Mouse (Mus musculus) C2C12 (cell line): ENCODE results near the gene Gja8. TPM values are rescaled to one million over a fixed set of nuclear protein-coding genes. Genes with fewer than 3 reads are reported as not detected.

ENCODE experiments used
- H3K27me3 ChIP-seq: one replicate; pipeline ENCODE4 v1.6.1; 2011; ENCODE audit not compliant: control insufficient read depth, insufficient read depth, insufficient read length
- H3K36me3 ChIP-seq: one replicate; pipeline ENCODE4 v1.6.1; 2011; ENCODE audit not compliant: control insufficient read depth, insufficient read depth
- H3K4me3 ChIP-seq: one replicate; pipeline ENCODE4 v1.5.1; 2011; ENCODE audit warnings: mild to moderate bottlenecking, control low read depth; ENCODE audit not compliant: poor library complexity, insufficient read depth, severe bottlenecking
- H3K79me2 ChIP-seq: one replicate; pipeline ENCODE4 v1.6.1; 2011; ENCODE audit not compliant: control insufficient read depth, insufficient read depth
- H3K79me3 ChIP-seq: one replicate; pipeline ENCODE4 v1.6.1; 2011; ENCODE audit warnings: low read depth, control low read depth
- H3ac ChIP-seq: one replicate; pipeline ENCODE3; 2011; ENCODE audit warnings: low read depth; ENCODE audit not compliant: control insufficient read depth, insufficient read length
- CEBPB ChIP-seq: IDR thresholded peaks from one replicate; pipeline ENCODE4 v1.6.1; 2011; ENCODE audit warnings: low read depth, mild to moderate bottlenecking, control low read depth, moderate library complexity
- CTCF ChIP-seq: IDR thresholded peaks from one replicate; pipeline ENCODE4 v1.5.1; 2011; ENCODE audit not compliant: control insufficient read depth, insufficient read depth, insufficient read length
- FOSL1 ChIP-seq: IDR thresholded peaks from one replicate; pipeline ENCODE4 v1.8.0; 2011; ENCODE audit warnings: mild to moderate bottlenecking, low read length; ENCODE audit not compliant: poor library complexity, insufficient read depth, severe bottlenecking
- MAX ChIP-seq: IDR thresholded peaks from one replicate; pipeline ENCODE4 v1.6.1; 2011; ENCODE audit warnings: mild to moderate bottlenecking, control low read depth
- MYOD1 ChIP-seq: IDR thresholded peaks from one replicate; pipeline ENCODE4 v1.6.1; 2011; ENCODE audit warnings: low read depth; ENCODE audit not compliant: control insufficient read depth, insufficient read length
- MYOG ChIP-seq: IDR thresholded peaks from one replicate; pipeline ENCODE4 v1.6.1; 2011; ENCODE audit not compliant: control insufficient read depth, insufficient read length; ENCODE audit errors: extremely low read depth
- USF1 ChIP-seq: IDR thresholded peaks from one replicate; pipeline ENCODE4 v1.6.1; 2011; ENCODE audit warnings: low read depth, mild to moderate bottlenecking, control low read depth, moderate library complexity
- polyA plus RNA-seq: library from polyadenylated mRNA; unstranded; fragments of >200 nt; fragmentation: generic; extraction: Trizol; gene quantifications from one replicate; pipeline ENCODE4 v1.2.1, GENCODE M21; 2012; ENCODE audit warnings: missing spikeins

The Gja8 gene
- polyA plus RNA-seq, 1 experiment: not detected

- peaks cover 40% of the 10 kb centered on the region for H3K36me3 ChIP-seq
- TF ChIP-seq FOSL1 (no peak), USF1 (no peak), CEBPB (no peak), CTCF (no peak), MYOD1 (no peak), MYOG (no peak), MAX (no peak)
- no peaks in the 10 kb centered on the region for H3K79me2 ChIP-seq
- H3K4me3 ChIP-seq: no peak overlapping the region
- no peaks in the 10 kb centered on the region for H3K79me3 ChIP-seq
- no peaks in the 10 kb centered on the region for H3K27me3 ChIP-seq
- no peak overlapping the region for H3ac ChIP-seq
Measured at GRCm38 (mm10) chr3:96871070-96871469, 54.8 kb downstream of the Gja8 start.

GRCm38 (mm10) chr3:96870270-96870669, 55.5 kb downstream of the Gja8 start:
- H3K79me3 ChIP-seq: no peaks in the 10 kb centered on the region
- no peak overlapping the region for H3K4me3 ChIP-seq
- H3ac ChIP-seq: no peak overlapping the region
- no peaks in the 10 kb centered on the region for H3K27me3 ChIP-seq
- no peaks in the 10 kb centered on the region for H3K79me2 ChIP-seq
- H3K36me3 ChIP-seq: peaks cover 40% of the 10 kb centered on the region
- TF ChIP-seq CTCF: no peak
- TF ChIP-seq MYOG: no peak
- TF ChIP-seq FOSL1: no peak
- no peak for TF ChIP-seq MYOD1
- TF ChIP-seq CEBPB: no peak
- TF ChIP-seq MAX: no peak
- no peak for TF ChIP-seq USF1

- H3K79me3 ChIP-seq: no peaks in the 10 kb centered on the region
- H3K79me2 ChIP-seq: no peaks in the 10 kb centered on the region
- H3K27me3 ChIP-seq: no peaks in the 10 kb centered on the region
- H3K4me3 ChIP-seq: no peak overlapping the region
- H3ac ChIP-seq: no peak overlapping the region
- no peak for TF ChIP-seq CEBPB
- TF ChIP-seq USF1: no peak
- H3K36me3 ChIP-seq: peaks cover 30% of the 10 kb centered on the region
Measured at GRCm38 (mm10) chr3:96869091-96869490, 56.7 kb downstream of the Gja8 start.

- Histone ChIP-seq H3ac (no peak overlapping the region), H3K4me3 (no peak overlapping the region), H3K79me3 (no peaks in the 10 kb centered on the region), H3K27me3 (no peaks in the 10 kb centered on the region), H3K79me2 (no peaks in the 10 kb centered on the region), H3K36me3 (peaks cover 26% of the 10 kb centered on the region)
- TF ChIP-seq USF1 (no peak), MYOD1 (no peak), FOSL1 (no peak), MAX (no peak), CTCF (no peak), CEBPB (no peak), MYOG (no peak)
Measured at GRCm38 (mm10) chr3:96868566-96868965, 57.3 kb downstream of the Gja8 start.

- Histone ChIP-seq H3K27me3 (no peaks in the 10 kb centered on the region), H3K36me3 (peaks cover 21% of the 10 kb centered on the region), H3K79me3 (no peaks in the 10 kb centered on the region), H3K4me3 (no peak overlapping the region), H3ac (no peak overlapping the region), H3K79me2 (no peaks in the 10 kb centered on the region)
- TF ChIP-seq MAX: no peak
- TF ChIP-seq MYOG: no peak
Measured at GRCm38 (mm10) chr3:96867863-96868262, 58.0 kb downstream of the Gja8 start.

Other genes starting within 250 kb of the Gja8 start
- 19.2 TPM for gene Pias3, start 229.6 kb downstream of the Gja8 start, polyA plus RNA-seq
- gene Nudt17, start 217.5 kb downstream of the Gja8 start, polyA plus RNA-seq: 3.2 TPM
- 36.1 TPM for gene Polr3c, start 198.4 kb downstream of the Gja8 start, polyA plus RNA-seq
- gene Rnf115, start 198.4 kb downstream of the Gja8 start, polyA plus RNA-seq: 13.5 TPM
- not detected for gene Pdzk1, start 96.7 kb downstream of the Gja8 start, polyA plus RNA-seq
- 0.04 TPM for gene Cd160, start 96.7 kb downstream of the Gja8 start, polyA plus RNA-seq
- gene Gja5, start 21.3 kb downstream of the Gja8 start, polyA plus RNA-seq: 0.12 TPM
- gene Gpr89, start 20.7 kb downstream of the Gja8 start, polyA plus RNA-seq: 17.7 TPM
- gene Acp6, start 232.8 kb upstream of the Gja8 start, polyA plus RNA-seq: 16.5 TPM